Mouse (Mus musculus): ENCODE measurements around the gene Fbxo45. TPM values are rescaled to one million over a fixed set of nuclear protein-coding genes. Genes with fewer than 3 reads are reported as not detected.
A peak's percentile ranks its signal among the peaks of the same experiment; 100 is the strongest.
"Not testable (repeated sequence)": the region's sequence is repeated elsewhere in the genome, so short reads cannot be mapped to it uniquely, and the experiment has no call there.

Gene Fbxo45
- polyA plus RNA-seq, 1 experiment from 2014 or later, result 20.3 TPM

DNA sequence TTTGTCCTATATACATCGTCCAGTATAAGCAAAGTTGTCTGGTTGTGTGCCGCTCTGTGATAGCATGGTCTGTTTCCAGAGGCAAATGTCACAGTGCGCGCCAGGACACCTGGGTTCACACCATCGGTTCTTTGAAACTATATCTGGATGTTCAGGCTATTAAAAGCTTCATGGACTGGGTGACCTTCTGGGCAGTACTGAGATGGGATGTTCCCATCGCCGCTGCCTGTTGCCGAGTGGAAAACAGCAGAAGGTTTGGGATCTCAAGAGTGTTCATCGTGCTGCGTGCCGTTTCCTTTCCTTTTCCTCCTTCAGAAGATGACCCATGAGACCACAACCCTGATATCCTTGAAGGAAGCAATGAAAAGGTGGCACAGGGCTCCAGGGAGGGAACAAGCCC lies 24.3 kb upstream of the Fbxo45 start, which contains the start of gene Smco1:
Smco1 (plus strand) TSS at position 178 of the 400 bp plus-strand sequence.
- DNase-seq (ENCODE audit: low spot score), result no peak
- Histone ChIP-seq H3K4me2 (replicated peaks) (no peak within 1 kb of the TSS), H3K27ac (no peak within 1 kb of the TSS), H3K36me3 (replicated peaks; ENCODE audit: control insufficient read depth, insufficient read depth) (no peaks in the 10 kb centered on the region), H3K27me3 (ENCODE audit: control insufficient read depth, insufficient read depth, low read length) (no peaks in the 10 kb centered on the region), H3K9ac (no peak within 1 kb of the TSS), H3K4me1 (replicated peaks; ENCODE audit: control insufficient read depth, insufficient read depth, low read length) (no peaks in the 10 kb centered on the region), H3K4me3 (replicated peaks; ENCODE audit: low read length) (no peak within 1 kb of the TSS), H3K9me3 (ENCODE audit: control insufficient read depth, low read length) (no peaks in the 10 kb centered on the region)
- no peak for ATAC-seq (ENCODE audit: low FRiP score)
- 89% methylated on average over 11 of the region's 11 CpGs for WGBS

DNA sequence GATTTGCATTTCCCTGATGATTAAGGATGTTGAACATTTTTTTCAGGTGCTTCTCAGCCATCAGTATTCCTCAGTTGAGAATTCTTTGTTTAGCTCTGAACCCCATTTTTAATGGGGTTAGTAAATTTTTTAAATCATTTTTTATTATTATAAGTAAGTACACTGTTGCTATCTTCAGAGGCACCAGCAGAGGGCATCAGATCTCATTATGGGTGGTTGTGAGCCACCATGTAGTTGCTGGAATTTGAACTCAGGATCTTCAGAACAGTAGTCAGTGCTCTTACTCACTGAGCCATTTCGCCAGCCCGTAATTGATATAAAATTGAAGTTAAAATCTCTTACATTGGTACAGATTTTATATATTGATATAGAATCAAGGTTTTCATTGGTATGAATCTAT lies 17.3 kb upstream of the Fbxo45 start:
- H3K9me3 ChIP-seq (ENCODE audit: control insufficient read depth, low read length); H3K27me3 ChIP-seq (ENCODE audit: control insufficient read depth, insufficient read depth, low read length); DNase-seq (ENCODE audit: low spot score); H3K4me1 ChIP-seq (replicated peaks; ENCODE audit: control insufficient read depth, insufficient read depth, low read length); H3K27ac ChIP-seq; H3K9ac ChIP-seq; H3K4me3 ChIP-seq (replicated peaks; ENCODE audit: low read length); H3K4me2 ChIP-seq (replicated peaks); ATAC-seq (ENCODE audit: low FRiP score); H3K36me3 ChIP-seq (replicated peaks; ENCODE audit: control insufficient read depth, insufficient read depth): not testable (repeated sequence)
- WGBS, result 92% methylated on average over 2 of the region's 2 CpGs

DNA sequence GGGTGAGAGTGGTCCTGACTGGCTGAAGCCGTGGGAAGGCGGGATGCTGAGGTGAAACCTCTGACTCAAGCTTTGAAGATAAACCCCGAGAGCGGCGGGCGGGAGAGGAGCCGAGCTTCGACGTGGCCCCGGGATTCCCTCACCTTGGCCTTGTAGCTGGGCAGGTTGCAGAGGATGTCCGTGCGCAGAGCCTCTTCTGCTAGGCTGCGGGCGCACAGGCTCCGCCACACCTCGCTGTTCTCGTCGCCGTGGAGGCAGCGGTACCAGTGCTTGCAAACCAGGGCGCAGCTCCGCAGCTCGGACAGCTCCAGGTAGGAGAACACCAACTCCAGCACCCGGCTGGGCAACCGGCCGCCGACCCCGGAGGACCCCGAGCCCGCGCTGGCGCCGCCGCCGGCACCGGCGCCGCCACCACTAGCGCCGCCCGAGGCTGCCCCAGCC lies 587 bp downstream of the Fbxo45 start:
- Histone ChIP-seq H3K4me2 (replicated peaks) (peak overlapping the region; percentile 87), H3K9ac (peak overlapping the region; percentile 93), H3K36me3 (replicated peaks; ENCODE audit: control insufficient read depth, insufficient read depth) (no peaks in the 10 kb centered on the region), H3K27me3 (ENCODE audit: control insufficient read depth, insufficient read depth, low read length) (no peaks in the 10 kb centered on the region), H3K27ac (peak overlapping the region; percentile 91), H3K4me1 (replicated peaks; ENCODE audit: control insufficient read depth, insufficient read depth, low read length) (peaks cover 33% of the 10 kb centered on the region), H3K9me3 (ENCODE audit: control insufficient read depth, low read length) (no peaks in the 10 kb centered on the region), H3K4me3 (replicated peaks; ENCODE audit: low read length) (peak overlapping the region; percentile 91)
- DNase-seq (ENCODE audit: low spot score), result no peak
- no peak for ATAC-seq (ENCODE audit: low FRiP score)
- 0% methylated on average over 34 of the region's 41 CpGs for WGBS

DNA sequence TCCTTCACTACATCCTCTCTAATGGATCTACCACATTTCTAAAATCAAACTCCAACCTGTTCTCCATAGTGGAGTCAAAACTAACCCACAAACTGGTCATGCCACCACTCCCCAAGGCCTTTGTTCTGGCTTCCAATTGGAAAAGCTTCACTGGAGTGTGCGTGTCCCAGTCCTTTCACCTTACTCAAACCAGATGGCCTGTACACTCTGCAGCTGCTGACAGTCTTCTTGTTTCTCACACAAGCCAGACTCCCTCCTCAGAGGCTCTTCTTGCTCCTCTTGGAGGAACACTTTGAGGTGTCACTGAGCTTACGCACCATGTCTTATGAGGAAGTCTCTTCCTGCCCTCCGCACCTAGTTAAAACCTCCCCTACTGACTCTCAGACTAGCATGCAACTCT lies 3.1 kb downstream of the Fbxo45 start:
- no peak overlapping the region for H3K9ac ChIP-seq
- H3K27me3 ChIP-seq (ENCODE audit: control insufficient read depth, insufficient read depth, low read length), result no peaks in the 10 kb centered on the region
- H3K4me3 ChIP-seq (replicated peaks; ENCODE audit: low read length), result no peak overlapping the region
- no peak overlapping the region for H3K27ac ChIP-seq
- H3K9me3 ChIP-seq (ENCODE audit: control insufficient read depth, low read length), result no peaks in the 10 kb centered on the region
- DNase-seq (ENCODE audit: low spot score), result no peak
- no peak for ATAC-seq (ENCODE audit: low FRiP score)
- peaks cover 33% of the 10 kb centered on the region for H3K4me1 ChIP-seq (replicated peaks; ENCODE audit: control insufficient read depth, insufficient read depth, low read length)
- WGBS, result 94% methylated on average over 3 of the region's 3 CpGs
- no peaks in the 10 kb centered on the region for H3K36me3 ChIP-seq (replicated peaks; ENCODE audit: control insufficient read depth, insufficient read depth)
- no peak overlapping the region for H3K4me2 ChIP-seq (replicated peaks)

DNA sequence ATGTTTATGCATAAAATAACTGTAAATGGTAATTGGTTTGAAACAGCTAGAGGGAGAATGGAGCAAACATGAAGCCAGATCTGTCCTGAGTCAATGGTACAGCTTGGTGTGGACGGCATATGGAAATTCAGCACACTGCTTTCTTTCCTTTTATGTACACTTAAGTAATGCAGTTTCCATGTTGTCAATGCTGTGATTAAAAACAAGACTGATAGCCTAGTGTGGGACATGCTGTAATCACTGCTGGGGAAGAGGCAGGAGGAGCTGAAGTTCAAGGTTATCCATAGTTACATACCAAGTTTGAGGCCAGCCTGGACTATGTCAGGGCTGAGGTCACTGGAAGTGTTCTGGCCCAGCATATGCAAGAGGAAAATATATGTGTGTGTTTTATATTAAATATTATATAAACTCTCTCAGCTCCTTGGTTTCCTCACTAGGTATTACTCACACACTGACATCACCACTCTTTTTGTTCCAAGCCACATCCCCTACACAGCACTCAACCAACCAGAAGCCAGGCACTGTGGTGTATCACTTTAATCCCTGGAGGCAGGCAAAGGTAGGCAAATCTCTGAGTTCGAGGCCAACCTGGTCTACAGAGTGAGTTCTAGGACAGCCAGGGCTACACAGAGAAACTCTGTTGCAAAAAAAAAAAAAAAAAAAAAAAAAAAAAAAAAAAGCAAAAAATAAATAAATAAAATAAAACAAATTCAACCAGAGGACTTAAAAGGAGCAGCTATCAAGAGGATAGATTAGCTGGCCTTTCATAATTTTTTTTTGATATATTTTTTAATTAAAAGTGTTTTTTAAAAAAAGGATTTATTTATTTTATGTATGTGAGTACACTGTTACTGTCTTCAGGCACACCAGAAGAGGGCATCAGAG lies 7.3 kb downstream of the Fbxo45 start:
- H3K4me1 ChIP-seq (replicated peaks; ENCODE audit: control insufficient read depth, insufficient read depth, low read length), result peaks cover 13% of the 10 kb centered on the region; the same call in 1 of the 2 replicates
- H3K36me3 ChIP-seq (replicated peaks; ENCODE audit: control insufficient read depth, insufficient read depth), result peaks cover 27% of the 10 kb centered on the region
- H3K9me3 ChIP-seq (ENCODE audit: control insufficient read depth, low read length), result no peaks in the 10 kb centered on the region
- H3K27me3 ChIP-seq (ENCODE audit: control insufficient read depth, insufficient read depth, low read length), result no peaks in the 10 kb centered on the region
- no peak overlapping the region for H3K4me3 ChIP-seq (replicated peaks; ENCODE audit: low read length)
- H3K9ac ChIP-seq, result no peak overlapping the region
- H3K27ac ChIP-seq, result no peak overlapping the region
- no peak overlapping the region for H3K4me2 ChIP-seq (replicated peaks)
- no peak for ATAC-seq (ENCODE audit: low FRiP score)
- WGBS, result 90% methylated on average over 2 of the region's 2 CpGs
- DNase-seq (ENCODE audit: low spot score), result no peak

DNA sequence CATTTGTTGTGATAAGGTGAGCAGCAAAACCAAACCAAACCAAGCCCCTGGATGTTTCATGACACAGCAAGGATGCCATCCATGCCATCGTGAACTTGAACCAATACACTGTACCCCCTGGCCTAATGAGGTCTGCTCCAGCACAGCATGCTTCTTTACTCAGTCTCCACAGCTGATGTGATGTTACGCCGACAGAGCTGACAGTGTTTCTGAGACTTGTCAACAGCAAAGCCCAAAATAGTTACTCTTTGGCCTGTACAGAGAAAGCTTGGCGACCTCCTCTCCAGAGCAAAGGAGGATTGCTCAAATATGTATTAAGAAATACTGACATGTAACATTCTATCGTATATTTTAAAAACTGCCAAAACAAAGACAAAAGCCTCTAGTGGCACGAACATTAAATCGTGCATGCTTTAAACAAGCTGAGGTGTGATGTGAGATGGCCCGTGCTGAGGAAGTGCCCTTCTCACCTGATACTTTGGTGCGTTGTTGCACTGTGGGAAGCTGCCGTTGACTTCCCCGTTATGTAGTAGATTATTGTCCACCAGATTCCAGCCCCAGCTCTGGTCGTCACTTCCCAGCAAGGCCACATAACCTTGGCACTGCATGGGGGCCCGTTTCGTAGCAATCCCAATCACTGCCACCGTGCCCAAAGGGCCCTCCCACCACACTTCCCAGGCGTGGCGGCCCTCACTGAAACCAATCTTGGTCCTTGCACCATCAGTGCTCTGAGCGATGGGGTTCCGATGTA lies 8.9 kb downstream of the Fbxo45 start:
- no peak for ATAC-seq (ENCODE audit: low FRiP score)
- 93% methylated on average over 19 of the region's 19 CpGs for WGBS
- 0 out of 2 replicates have a peak, but pooled peaks cover 2% of the 10 kb centered on the region for H3K4me1 ChIP-seq (replicated peaks; ENCODE audit: control insufficient read depth, insufficient read depth, low read length)

DNA sequence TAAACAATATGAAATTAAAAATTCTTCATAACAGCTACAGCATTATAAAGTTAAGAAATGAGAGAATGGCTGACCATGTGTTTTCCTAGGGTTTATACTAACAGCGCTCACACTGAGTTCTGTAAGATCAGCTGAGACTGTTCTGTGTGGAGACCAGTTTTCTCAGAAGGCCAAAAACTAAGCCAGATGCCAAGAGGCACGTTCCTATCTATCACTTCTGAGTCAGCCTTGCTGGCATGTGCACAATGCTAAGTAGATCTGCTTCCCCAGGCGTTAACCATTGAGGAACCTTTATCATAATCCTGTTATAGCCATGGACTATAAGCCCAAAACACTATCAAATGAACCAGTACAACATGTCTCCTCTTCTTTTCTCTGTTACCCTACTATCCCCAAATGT lies 14.9 kb downstream of the Fbxo45 start:
- peaks cover 47% of the 10 kb centered on the region for H3K36me3 ChIP-seq (replicated peaks; ENCODE audit: control insufficient read depth, insufficient read depth)
- H3K9me3 ChIP-seq (ENCODE audit: control insufficient read depth, low read length); H3K4me2 ChIP-seq (replicated peaks); DNase-seq (ENCODE audit: low spot score); H3K27me3 ChIP-seq (ENCODE audit: control insufficient read depth, insufficient read depth, low read length); H3K27ac ChIP-seq; H3K9ac ChIP-seq; H3K4me1 ChIP-seq (replicated peaks; ENCODE audit: control insufficient read depth, insufficient read depth, low read length); H3K4me3 ChIP-seq (replicated peaks; ENCODE audit: low read length); ATAC-seq (ENCODE audit: low FRiP score): not testable (repeated sequence)
- WGBS, result 87% methylated on average over 3 of the region's 3 CpGs

More for the DNA sequence above, 8.9 kb downstream of the Fbxo45 start:
- Histone ChIP-seq H3K4me3 (replicated peaks; ENCODE audit: low read length) (no peak overlapping the region), H3K27me3 (ENCODE audit: control insufficient read depth, insufficient read depth, low read length) (no peaks in the 10 kb centered on the region), H3K36me3 (replicated peaks; ENCODE audit: control insufficient read depth, insufficient read depth) (peaks cover 42% of the 10 kb centered on the region), H3K9ac (no peak overlapping the region), H3K27ac (no peak overlapping the region), H3K4me2 (replicated peaks) (no peak overlapping the region), H3K9me3 (ENCODE audit: control insufficient read depth, low read length) (no peaks in the 10 kb centered on the region)
- DNase-seq (ENCODE audit: low spot score), result no peak

DNA sequence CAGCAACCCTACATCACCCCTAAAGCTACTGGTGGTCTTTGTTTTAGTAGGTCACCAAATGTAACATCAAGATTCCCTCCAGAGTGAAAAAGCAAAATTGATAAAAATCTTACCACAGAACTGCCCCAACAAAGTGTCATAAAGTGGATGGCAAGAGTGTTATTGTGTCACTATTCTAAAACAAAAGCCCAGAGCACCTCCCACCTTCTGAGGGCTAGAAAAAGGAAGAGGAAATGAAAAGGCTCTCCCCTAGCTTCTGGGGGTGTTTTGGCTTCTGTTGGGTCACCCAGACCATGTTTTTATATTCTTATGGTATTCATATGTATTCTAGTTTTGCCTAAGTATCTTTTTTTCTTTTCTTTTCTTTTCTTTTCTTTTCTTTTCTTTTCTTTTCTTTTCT lies 24.6 kb downstream of the Fbxo45 start:
- ATAC-seq (ENCODE audit: low FRiP score), result no peak
- Histone ChIP-seq H3K4me2 (replicated peaks) (no peak overlapping the region), H3K4me3 (replicated peaks; ENCODE audit: low read length) (no peak overlapping the region), H3K4me1 (replicated peaks; ENCODE audit: control insufficient read depth, insufficient read depth, low read length) (no peaks in the 10 kb centered on the region), H3K36me3 (replicated peaks; ENCODE audit: control insufficient read depth, insufficient read depth) (no peaks in the 10 kb centered on the region), H3K9me3 (ENCODE audit: control insufficient read depth, low read length) (no peaks in the 10 kb centered on the region), H3K27ac (no peak overlapping the region), H3K9ac (no peak overlapping the region), H3K27me3 (ENCODE audit: control insufficient read depth, insufficient read depth, low read length) (no peaks in the 10 kb centered on the region)
- no peak for DNase-seq (ENCODE audit: low spot score)

DNA sequence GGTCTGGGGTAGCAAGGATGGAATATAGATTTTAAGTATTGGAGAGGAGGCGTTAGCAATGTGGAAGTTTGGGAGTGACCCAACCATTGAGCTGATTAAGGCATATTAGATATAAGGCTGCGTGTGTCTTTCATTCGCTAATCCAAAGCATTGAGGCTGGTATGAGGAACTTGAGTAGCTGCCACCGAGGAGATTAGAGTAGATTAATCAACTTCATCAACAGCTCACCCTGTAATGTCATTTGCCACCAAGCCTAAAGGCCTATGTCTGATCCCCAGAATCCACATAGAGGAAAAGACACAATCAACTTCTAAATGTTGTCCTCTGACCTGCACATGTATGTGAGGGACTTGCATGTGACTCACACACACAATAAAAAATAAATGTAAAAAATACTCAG lies 25.2 kb downstream of the Fbxo45 start:
- 83% methylated on average over 4 of the region's 4 CpGs for whole genome bisulfite sequencing
- Histone ChIP-seq H3K27me3 (ENCODE audit: control insufficient read depth, insufficient read depth, low read length) (no peaks in the 10 kb centered on the region), H3K9me3 (ENCODE audit: control insufficient read depth, low read length) (no peaks in the 10 kb centered on the region), H3K36me3 (replicated peaks; ENCODE audit: control insufficient read depth, insufficient read depth) (no peaks in the 10 kb centered on the region), H3K9ac (no peak overlapping the region), H3K27ac (no peak overlapping the region), H3K4me1 (replicated peaks; ENCODE audit: control insufficient read depth, insufficient read depth, low read length) (no peaks in the 10 kb centered on the region), H3K4me2 (replicated peaks) (no peak overlapping the region), H3K4me3 (replicated peaks; ENCODE audit: low read length) (no peak overlapping the region)
- no peak for DNase-seq (ENCODE audit: low spot score)
- ATAC-seq (ENCODE audit: low FRiP score), result no peak
